Mouse (Mus musculus) lung, adult 2 months (tissue): ENCODE results near the gene Adap1. TPM values are rescaled to one million over a fixed set of nuclear protein-coding genes. Genes with fewer than 3 reads are reported as not detected.

Experiments
- DNase-seq: peaks from one replicate; pipeline ENCODE4 v3.0.0; 2022
- H3K4me1 ChIP-seq: fragments of 200-500 bp; 2 replicates; pipeline ENCODE4 v1.6.1; 2011; ENCODE audit warnings: low read length; ENCODE audit not compliant: control insufficient read depth, insufficient read depth
- H3K4me3 ChIP-seq: fragments of 200-500 bp; replicated peaks from 2 replicates; pipeline ENCODE3; 2011; ENCODE audit warnings: low read depth, mild to moderate bottlenecking, control low read depth, low read length; ENCODE audit errors: extremely low read depth
- CTCF ChIP-seq: fragments of 200-500 bp; IDR thresholded peaks from 2 replicates; pipeline ENCODE4 v1.5.1; 2011; ENCODE audit warnings: mild to moderate bottlenecking, low read length, control low read depth; ENCODE audit not compliant: insufficient read depth
- POLR2A ChIP-seq: fragments of 200-500 bp; IDR thresholded peaks from 2 replicates; pipeline ENCODE4 v1.6.1; 2011; ENCODE audit warnings: low read depth, mild to moderate bottlenecking, control low read depth, low read length, borderline replicate concordance; ENCODE audit errors: extremely low read depth
- WGBS: fragments of 180-500 bp; shearing (Covaris S2); methylation state at CpG from one replicate; pipeline ENCODE4 v1.1.7; 2018; 5-methylcytosine and 5-hydroxymethylcytosine counted together
- polyA plus RNA-seq: library from polyadenylated mRNA; depleted of rRNA; stranded (reverse); fragments of >200 nt; gene quantifications from 2 replicates; pipeline ENCODE4 v1.2.3, GENCODE M21; 2012

The Adap1 gene
- polyA plus RNA-seq, 1 experiment: 13.8 TPM

DNA sequence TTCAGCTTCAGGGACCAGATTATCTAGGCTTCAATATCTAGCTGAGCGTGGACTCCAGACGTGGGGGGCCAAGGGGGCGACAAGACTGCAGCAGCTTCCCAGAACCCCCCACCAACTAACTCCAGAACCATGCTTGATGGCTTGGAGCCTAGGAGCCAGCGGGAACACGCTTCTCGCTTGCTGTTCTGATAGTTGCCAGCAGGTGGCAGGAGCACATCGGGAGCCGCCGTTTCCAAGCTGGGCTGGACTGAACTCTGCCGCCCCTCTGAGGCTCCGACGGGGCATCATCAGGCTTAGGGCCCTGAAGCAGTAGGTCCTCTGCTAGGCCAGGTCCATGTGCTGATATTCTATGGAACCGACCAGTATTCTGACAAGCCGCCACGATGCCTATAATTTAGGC is 43.2 kb downstream of the Adap1 start:
- Histone ChIP-seq H3K4me1 (no peaks in the 10 kb centered on the region; the same call in 1 of the 2 replicates), H3K4me3 (no peak overlapping the region)
- 5% methylated on average over 15 of the region's 15 CpGs for WGBS
- no peak for TF ChIP-seq POLR2A
- TF ChIP-seq CTCF: peak; percentile 84
- DNase-seq: peak; percentile 88

DNA sequence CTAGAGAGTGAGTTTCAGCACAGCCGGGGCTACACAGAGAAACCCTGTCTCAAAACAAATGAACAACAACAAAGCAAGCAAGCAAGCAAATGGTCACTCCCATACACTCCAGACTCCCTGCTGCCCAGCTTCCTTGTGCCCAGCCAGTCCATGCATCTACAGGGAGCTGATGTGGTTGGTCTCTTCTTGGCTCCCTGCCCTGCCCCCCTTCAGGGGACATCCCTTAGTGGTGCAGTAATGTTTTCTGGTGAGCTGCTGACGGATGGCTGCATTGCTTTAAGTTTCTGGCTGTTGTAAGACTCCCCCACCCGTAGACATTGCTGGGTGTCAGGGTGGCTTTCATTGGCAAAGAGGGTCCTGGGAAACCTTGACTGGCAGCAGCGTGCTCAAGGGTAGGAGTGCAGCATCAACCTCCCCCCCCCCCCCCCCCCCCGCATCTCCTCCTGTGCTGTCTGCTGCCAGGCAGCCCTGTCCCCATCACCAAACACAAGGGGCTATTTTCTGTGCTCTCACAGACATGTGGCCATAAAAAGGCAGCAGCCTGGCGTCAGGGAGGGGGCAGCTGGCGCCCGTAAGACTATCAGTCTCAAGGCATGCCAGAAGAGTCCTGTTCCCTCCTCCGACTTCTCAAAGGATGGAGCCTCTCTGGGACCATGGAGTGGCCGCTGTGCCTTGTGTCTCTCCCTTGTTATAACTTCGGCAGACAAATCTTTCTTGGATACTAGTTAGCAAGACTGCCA is 43.9 kb downstream of the Adap1 start:
- WGBS: 54% methylated on average over 11 of the region's 11 CpGs
- Histone ChIP-seq H3K4me1 (no peaks in the 10 kb centered on the region; the same call in 1 of the 2 replicates), H3K4me3 (no peak overlapping the region)
- TF ChIP-seq CTCF: no peak
- no peak for TF ChIP-seq POLR2A
- no peak for DNase-seq

DNA sequence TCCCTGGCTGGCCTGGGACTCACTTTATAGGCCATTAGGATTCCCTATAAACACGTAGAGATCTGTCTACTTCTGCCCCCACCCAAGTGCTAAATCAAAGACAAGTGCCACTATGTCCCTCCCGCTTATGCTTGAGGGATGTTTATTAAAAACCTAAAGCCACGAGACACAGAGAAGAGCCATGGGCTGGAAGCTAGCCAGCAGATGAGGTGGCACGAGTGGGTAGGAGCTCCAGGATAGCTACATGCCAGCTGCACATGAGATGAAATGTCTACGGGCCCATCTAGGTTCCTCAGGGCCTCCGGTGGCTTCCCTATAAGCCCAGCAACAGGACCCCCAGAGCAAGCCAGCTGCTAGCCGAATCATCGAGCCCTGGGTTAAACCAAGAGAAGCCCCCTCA is 48.1 kb downstream of the Adap1 start:
- DNase-seq: no peak
- TF ChIP-seq CTCF: no peak
- no peak for TF ChIP-seq POLR2A
- Histone ChIP-seq H3K4me1 (no peaks in the 10 kb centered on the region), H3K4me3 (no peak overlapping the region)
- WGBS: 60% methylated on average over 8 of the region's 8 CpGs

DNA sequence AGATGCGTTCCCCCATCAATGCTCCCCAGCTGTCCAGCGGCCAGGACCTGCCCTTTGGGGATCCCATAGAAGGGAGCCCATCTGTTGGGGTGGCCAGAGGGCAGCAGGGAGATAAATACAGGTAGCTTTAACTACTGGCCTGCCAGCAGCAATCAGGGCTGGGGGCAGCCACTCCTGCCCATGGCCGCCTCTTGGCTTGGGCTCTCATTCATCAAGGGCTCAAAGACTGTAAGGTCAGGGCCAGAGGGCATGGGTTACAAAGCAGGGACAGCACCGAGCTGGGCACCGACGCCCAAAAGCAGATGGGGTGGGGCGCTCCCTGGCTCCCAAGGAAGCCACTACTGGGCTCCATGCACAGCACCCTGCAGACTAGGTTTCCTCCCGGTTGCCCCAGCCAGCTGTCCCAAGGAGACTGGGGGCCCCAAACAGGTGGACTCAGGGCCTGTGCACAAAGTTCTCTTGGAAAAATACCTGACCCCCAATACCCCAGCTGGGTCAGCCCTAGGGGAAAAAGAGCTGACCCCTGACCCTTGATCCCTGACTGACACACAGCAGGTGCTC is 53.3 kb downstream of the Adap1 start:
- TF ChIP-seq CTCF: no peak
- TF ChIP-seq POLR2A: no peak
- H3K4me1 ChIP-seq: peaks cover 5% of the 10 kb centered on the region
- DNase-seq: no peak
- 51% methylated on average over 8 of the region's 8 CpGs for WGBS
- H3K4me3 ChIP-seq: no peak overlapping the region

DNA sequence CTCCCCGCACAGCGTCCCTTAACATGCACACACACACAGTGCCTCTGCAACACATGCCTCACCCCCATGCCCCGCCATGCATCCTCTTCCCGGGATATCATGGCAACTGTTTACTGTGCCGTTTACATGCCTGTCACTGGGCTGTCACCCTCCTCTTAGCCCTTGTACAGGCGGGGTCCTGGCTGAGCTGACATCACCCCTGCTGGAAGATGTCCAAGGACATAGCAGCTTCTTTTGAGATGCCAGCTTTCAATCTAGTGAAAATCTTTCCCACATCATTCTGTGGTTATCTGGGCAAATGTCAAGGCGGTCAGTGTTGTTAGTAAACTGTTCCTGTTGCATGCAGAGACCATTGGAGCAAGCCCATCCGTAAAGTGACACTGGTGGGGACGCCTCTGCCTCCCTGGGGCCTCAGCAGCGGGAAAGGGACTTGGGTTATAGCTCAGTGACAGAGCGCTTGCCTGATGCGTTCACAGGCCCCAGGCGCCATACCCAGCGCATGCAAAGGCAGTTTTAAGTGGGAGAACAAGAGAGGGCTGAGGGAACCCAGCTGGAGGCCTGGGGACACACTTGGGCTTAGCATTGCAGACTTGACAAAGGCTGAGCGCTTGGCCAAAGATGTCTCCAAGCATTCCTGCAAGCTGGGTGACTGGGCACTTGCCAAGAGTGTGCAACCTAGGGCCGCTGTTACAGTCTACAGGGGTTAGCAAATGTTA is 54.5 kb downstream of the Adap1 start:
- 55% methylated on average over 16 of the region's 16 CpGs for WGBS
- no peak for TF ChIP-seq POLR2A
- TF ChIP-seq CTCF: no peak
- no peak overlapping the region for H3K4me3 ChIP-seq
- H3K4me1 ChIP-seq: peaks cover 5% of the 10 kb centered on the region
- no peak for DNase-seq

DNA sequence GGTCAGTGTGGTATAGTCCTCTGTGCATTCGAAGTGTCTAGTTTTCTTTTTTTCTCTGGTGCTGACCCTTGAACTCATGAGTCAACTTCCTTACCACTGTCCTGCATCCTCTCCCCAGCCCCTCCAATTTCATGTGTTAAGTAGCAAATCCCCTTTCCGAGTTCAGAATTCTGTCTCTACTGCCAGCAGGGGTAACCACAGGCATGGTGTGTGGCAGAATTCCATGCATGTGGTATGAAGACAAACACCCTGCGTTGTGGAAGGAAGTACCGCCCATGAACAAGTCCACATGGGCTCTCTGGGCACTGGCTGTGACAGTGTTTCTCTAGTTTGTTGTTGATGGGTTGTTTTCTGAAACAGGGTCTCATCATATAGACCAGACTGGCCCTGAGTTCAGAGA is 57.8 kb downstream of the Adap1 start:
- H3K4me1 ChIP-seq: peaks cover 5% of the 10 kb centered on the region
- WGBS: 68% methylated on average over 4 of the region's 4 CpGs
- TF ChIP-seq POLR2A (no peak), CTCF (no peak)
- no peak for DNase-seq
- no peak overlapping the region for H3K4me3 ChIP-seq

DNA sequence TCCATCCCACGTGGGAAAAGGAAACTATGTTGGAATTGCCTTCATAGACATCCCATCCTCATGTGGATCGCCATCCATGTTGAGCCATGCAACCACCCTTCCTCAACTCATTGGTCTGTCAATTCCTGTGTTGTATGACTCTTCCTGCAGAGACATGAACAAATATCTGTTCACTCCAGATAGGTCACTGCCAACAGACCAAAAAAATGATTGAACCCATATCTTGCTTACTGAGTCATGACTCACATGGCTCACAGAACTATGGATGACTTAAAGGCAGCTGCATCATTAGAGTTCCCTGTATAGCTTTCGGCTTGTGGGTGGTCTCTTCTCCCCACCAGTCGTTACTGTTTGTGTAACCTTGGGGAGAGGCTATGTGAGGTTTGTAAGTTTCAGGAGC is 64.0 kb downstream of the Adap1 start:
- H3K4me1 ChIP-seq: peaks cover 11% of the 10 kb centered on the region
- no peak for DNase-seq
- no peak overlapping the region for H3K4me3 ChIP-seq
- TF ChIP-seq POLR2A (no peak), CTCF (no peak)
- WGBS: 85% methylated on average over 4 of the region's 4 CpGs

DNA sequence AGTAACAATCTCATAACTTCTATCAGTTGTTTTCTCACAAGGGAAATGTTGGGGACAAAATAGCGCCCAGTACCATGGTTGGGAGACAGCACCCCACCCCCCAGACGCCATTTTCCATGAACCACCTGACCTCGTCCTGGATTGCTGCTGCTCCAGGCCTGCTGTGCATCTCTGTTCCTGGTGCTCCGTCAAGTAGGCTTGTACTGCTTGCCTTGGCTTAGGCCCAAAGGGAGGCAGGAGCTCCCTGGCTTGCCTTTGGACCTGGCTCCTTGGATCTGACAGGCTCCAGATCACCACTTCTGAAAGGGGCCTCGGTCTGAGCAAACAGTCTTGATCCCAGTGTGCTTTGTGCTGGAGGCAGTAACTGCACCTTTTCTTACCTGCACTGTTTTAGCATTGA is 65.6 kb downstream of the Adap1 start:
- Histone ChIP-seq H3K4me3 (no peak overlapping the region), H3K4me1 (peaks cover 18% of the 10 kb centered on the region)
- peak; percentile 47 for DNase-seq
- no peak for TF ChIP-seq CTCF
- TF ChIP-seq POLR2A: no peak
- WGBS: 52% methylated on average over 5 of the region's 5 CpGs

DNA sequence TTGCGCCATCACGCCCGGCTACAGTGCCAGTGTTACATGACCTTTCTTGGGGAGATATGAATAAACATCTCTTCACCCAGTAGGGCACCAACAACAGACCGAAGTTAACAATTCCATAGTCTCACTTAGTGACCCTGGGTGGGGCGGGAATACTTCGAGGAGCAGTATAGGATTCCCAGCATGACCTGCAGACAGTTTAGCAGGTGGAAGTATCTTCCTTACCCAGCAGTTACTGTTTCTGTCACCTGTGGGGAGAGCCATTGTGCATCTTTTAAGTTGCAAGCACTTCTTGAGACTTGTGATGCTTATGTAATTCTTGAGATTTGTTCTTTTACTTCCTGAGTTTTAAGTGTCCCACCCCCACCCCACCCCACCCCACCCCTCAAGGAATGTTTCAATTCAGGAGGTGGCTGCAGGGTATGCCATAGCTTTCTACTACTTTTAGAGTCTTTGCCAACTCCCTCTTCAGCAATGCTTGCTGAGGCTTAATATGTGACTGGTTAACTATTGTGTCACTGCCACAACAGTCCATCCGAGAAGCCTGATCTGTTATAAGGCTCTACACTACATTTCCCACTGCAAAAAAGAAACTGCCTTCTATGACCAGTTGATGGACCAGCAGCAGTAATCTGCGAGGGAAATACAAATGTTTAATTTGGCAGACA is 66.9 kb downstream of the Adap1 start:
- Histone ChIP-seq H3K4me1 (peaks cover 23% of the 10 kb centered on the region), H3K4me3 (no peak overlapping the region)
- no peak for DNase-seq
- no peak for TF ChIP-seq POLR2A
- no peak for TF ChIP-seq CTCF
- WGBS: 66% methylated on average over 8 of the region's 8 CpGs
